Mouse (Mus musculus): Measurements from ENCODE around the gene Slain1.

GRCm38 (mm10) chr14:103754041-103754440 lies 104.0 kb downstream of the Slain1 start:
- TF ChIP-seq CTCF (IDR thresholded peaks at IDR 0.05; ENCODE audit: low read depth, low read length) (no peak), POLR2A (IDR thresholded peaks at IDR 0.05; ENCODE audit: insufficient read depth, low read length) (no peak), EP300 (IDR thresholded peaks at IDR 0.05; ENCODE audit: insufficient read depth, low read depth, low read length) (no peak)
